Mouse (Mus musculus): ENCODE measurements around the gene Ace.

- TF ChIP-seq CTCF (IDR thresholded peaks at IDR 0.05; ENCODE audit: borderline replicate concordance, extremely low read depth, insufficient read depth, insufficient read length) (peak; percentile 52; the same call in 1 of the 2 replicates), POLR2A (IDR thresholded peaks at IDR 0.05; ENCODE audit: borderline replicate concordance, extremely low read depth, insufficient read depth, insufficient read length, poor library complexity, severe bottlenecking) (no peak)
Observed at GRCm38 (mm10) chr11:105944126-105944621, 23.6 kb upstream of the Ace start.
